Mouse (Mus musculus): ENCODE results near the gene Ndufa9.

The Ndufa9 gene

GRCm38 (mm10) chr6:126848712-126849704 lies at the start of gene Ndufa9:
Ndufa9 (minus strand) TSS chr6:126849136.
- peak; percentile 87 for DNase-seq (ENCODE audit: low spot score)

- DNase-seq (ENCODE audit: low spot score) = no peak
These were observed 28.2 kb upstream of the Ndufa9 start for GRCm38 (mm10) chr6:126877118-126877517.

GRCm38 (mm10) chr6:126852881-126853280 lies 3.9 kb upstream of the Ndufa9 start, which contains the start of gene Akap3:
Akap3 (plus strand) TSS chr6:126853098.
- no peak for DNase-seq (ENCODE audit: low spot score)

GRCm38 (mm10) chr6:126836628-126837027 lies 12.3 kb downstream of the Ndufa9 start:
- DNase-seq (ENCODE audit: low spot score) = no peak

GRCm38 (mm10) chr6:126823087-126823486 lies 25.8 kb downstream of the Ndufa9 start:
- DNase-seq (ENCODE audit: low spot score) = no peak

- no peak for DNase-seq (ENCODE audit: low spot score)
These were observed 32.6 kb downstream of the Ndufa9 start for GRCm38 (mm10) chr6:126816338-126816737.

GRCm38 (mm10) chr6:126815206-126815750 lies 33.7 kb downstream of the Ndufa9 start:
- DNase-seq (ENCODE audit: low spot score) = no peak

GRCm38 (mm10) chr6:126811481-126811880 lies 37.5 kb downstream of the Ndufa9 start:
- DNase-seq (ENCODE audit: low spot score) = no peak

GRCm38 (mm10) chr6:126808561-126808960 lies 40.4 kb downstream of the Ndufa9 start:
- DNase-seq (ENCODE audit: low spot score) = no peak

- no peak for DNase-seq (ENCODE audit: low spot score)
These were observed 40.8 kb downstream of the Ndufa9 start for GRCm38 (mm10) chr6:126808134-126808533.

GRCm38 (mm10) chr6:126806783-126807182 lies 42.2 kb downstream of the Ndufa9 start:
- DNase-seq (ENCODE audit: low spot score) = no peak

GRCm38 (mm10) chr6:126802946-126803345 lies 46.0 kb downstream of the Ndufa9 start:
- no peak for DNase-seq (ENCODE audit: low spot score)

- no peak for DNase-seq (ENCODE audit: low spot score)
These were observed 54.2 kb downstream of the Ndufa9 start for GRCm38 (mm10) chr6:126794751-126795150.

- DNase-seq (ENCODE audit: low spot score) = no peak
These were observed 55.2 kb downstream of the Ndufa9 start for GRCm38 (mm10) chr6:126793689-126794088.

- no peak for DNase-seq (ENCODE audit: low spot score)
These were observed 57.0 kb downstream of the Ndufa9 start for GRCm38 (mm10) chr6:126791964-126792363.

GRCm38 (mm10) chr6:126791488-126791887 lies 57.4 kb downstream of the Ndufa9 start:
- DNase-seq (ENCODE audit: low spot score) = no peak

- DNase-seq (ENCODE audit: low spot score) = no peak
These were observed 60.1 kb downstream of the Ndufa9 start for GRCm38 (mm10) chr6:126788863-126789262.

GRCm38 (mm10) chr6:126784206-126784605 lies 64.7 kb downstream of the Ndufa9 start:
- no peak for DNase-seq (ENCODE audit: low spot score)

- no peak for DNase-seq (ENCODE audit: low spot score)
These were observed 65.3 kb downstream of the Ndufa9 start for GRCm38 (mm10) chr6:126783651-126784066.

GRCm38 (mm10) chr6:126783056-126783455 lies 65.9 kb downstream of the Ndufa9 start:
- DNase-seq (ENCODE audit: low spot score) = no peak

GRCm38 (mm10) chr6:126777889-126778288 lies 71.0 kb downstream of the Ndufa9 start:
- DNase-seq (ENCODE audit: low spot score) = no peak

GRCm38 (mm10) chr6:126773873-126774272 lies 75.1 kb downstream of the Ndufa9 start:
- DNase-seq (ENCODE audit: low spot score) = no peak

- no peak for DNase-seq (ENCODE audit: low spot score)
These were observed 76.6 kb downstream of the Ndufa9 start for GRCm38 (mm10) chr6:126772326-126772725.

All from ovary, adult 18-20 months (tissue).